Mouse (Mus musculus) v-Abl transformed pro-B cells (cell line): ENCODE data around the gene Lrrc8c.

Experiments
- in situ Hi-C, 2 experiments: fragments of 400-800 bp; cut with MboI; formaldehyde crosslinking; loops; one replicate each; pipeline ENCODE4 v1.15.1; 2025; ENCODE audit not compliant: unreplicated experiment in 2 of 2

Gene Lrrc8c

GRCm38 (mm10) chr5:105651561-105651991 is 132.4 kb downstream of the Lrrc8c start:
- in situ Hi-C loops, result loop anchor here (5.0 kb wide), 6 partner anchors 34 to 244 kb away; no protein-coding TSS in a partner anchor

- in situ Hi-C loops, result loop anchor here (5.0 kb wide), 6 partner anchors 33 to 247 kb away; no protein-coding TSS in a partner anchor
These were observed 135.3 kb downstream of the Lrrc8c start for GRCm38 (mm10) chr5:105654237-105655063.

- in situ Hi-C loops, result no loop called here
These were observed 136.0 kb downstream of the Lrrc8c start for GRCm38 (mm10) chr5:105655100-105655734.

- in situ Hi-C loops, result no loop called here
These were observed 142.7 kb downstream of the Lrrc8c start for GRCm38 (mm10) chr5:105661894-105662293.
